ENCODE assay signal across 31 mouse cellular contexts in the genomic region with DNA sequence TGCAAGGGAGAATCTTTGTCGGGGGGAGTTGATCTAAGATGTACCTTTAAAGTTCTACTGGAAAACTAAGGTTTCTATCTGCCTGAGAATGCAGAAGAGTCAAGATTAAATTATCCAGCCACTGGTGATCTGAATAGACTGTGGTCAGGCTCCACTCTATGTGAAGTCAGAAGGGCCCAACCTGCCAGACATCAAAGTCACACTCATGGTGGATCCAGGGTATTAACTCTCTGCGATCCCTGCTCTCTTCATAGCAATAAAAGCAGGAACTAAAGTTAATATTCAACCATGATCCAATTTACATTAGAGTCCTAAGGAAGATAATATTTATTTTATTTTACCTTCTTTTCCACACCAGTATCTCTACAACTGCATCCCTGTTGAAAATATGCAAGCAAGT.
"Had no signal": no experiment of that assay in that cellular context is flagged by ENCODE, and none has a peak within 500 bp of the region (broad histone marks: within the 10 kb centered on the region; RNA-seq: fewer than 3 reads in every experiment).

No protein-coding gene starts in this region.

- H3K36me3 ChIP-seq: limb, embryonic 10.5 days; limb, embryonic 12.5 days; limb, embryonic 13.5 days; limb, embryonic 15.5 days; liver, embryonic 12.5 days; liver, embryonic 13.5 days; liver, embryonic 15.5 days; lung, embryonic 15.5 days; midbrain, embryonic 10.5 days; midbrain, embryonic 12.5 days; midbrain, embryonic 13.5 days; midbrain, embryonic 15.5 days; neural tube, embryonic 12.5 days had no signal

- H3K27me3 ChIP-seq: limb, embryonic 12.5 days; limb, embryonic 15.5 days; liver, embryonic 12.5 days; liver, embryonic 13.5 days; liver, embryonic 15.5 days; lung, embryonic 15.5 days; megakaryocyte, embryonic 14.5 days; midbrain, embryonic 15.5 days; neural tube, embryonic 12.5 days had no signal

- H3K4me3 ChIP-seq: limb, embryonic 10.5 days; limb, embryonic 12.5 days; limb, embryonic 13.5 days; limb, embryonic 15.5 days; liver, embryonic 12.5 days; liver, embryonic 13.5 days; liver, embryonic 15.5 days; lung, embryonic 15.5 days; megakaryocyte, embryonic 14.5 days; midbrain, embryonic 10.5 days; midbrain, embryonic 12.5 days; midbrain, embryonic 13.5 days; midbrain, embryonic 15.5 days; myocyte; neural tube, embryonic 12.5 days had no signal

- H3K9me3 ChIP-seq: limb, embryonic 10.5 days; limb, embryonic 15.5 days; liver, embryonic 12.5 days; liver, embryonic 13.5 days; liver, embryonic 15.5 days; lung, embryonic 15.5 days; megakaryocyte, embryonic 14.5 days; midbrain, embryonic 10.5 days; midbrain, embryonic 12.5 days; midbrain, embryonic 13.5 days; midbrain, embryonic 15.5 days; neural tube, embryonic 12.5 days had no signal

- H3K4me1 ChIP-seq: liver, embryonic 12.5 days; liver, embryonic 13.5 days; liver, embryonic 15.5 days; lung, embryonic 15.5 days; midbrain, embryonic 10.5 days; midbrain, embryonic 12.5 days; midbrain, embryonic 15.5 days; neural tube, embryonic 12.5 days had no signal

- H3K4me2 ChIP-seq: limb, embryonic 12.5 days; limb, embryonic 13.5 days; limb, embryonic 15.5 days; liver, embryonic 11.5 days; liver, embryonic 12.5 days; liver, embryonic 13.5 days; liver, embryonic 15.5 days; lung, embryonic 14.5 days; lung, embryonic 15.5 days; midbrain, embryonic 11.5 days; midbrain, embryonic 12.5 days; midbrain, embryonic 13.5 days; midbrain, embryonic 15.5 days; neural tube, embryonic 12.5 days had no signal

- H3K9ac ChIP-seq: limb, embryonic 12.5 days; limb, embryonic 13.5 days; limb, embryonic 15.5 days; liver, embryonic 12.5 days; liver, embryonic 13.5 days; liver, embryonic 14.5 days; liver, embryonic 15.5 days; liver, postnatal 0 days; lung, embryonic 14.5 days; lung, embryonic 15.5 days; midbrain, embryonic 12.5 days; midbrain, embryonic 13.5 days; midbrain, embryonic 15.5 days; neural tube, embryonic 12.5 days had no signal

- H3K27ac ChIP-seq: limb, embryonic 10.5 days; limb, embryonic 12.5 days; limb, embryonic 13.5 days; limb, embryonic 15.5 days; liver, embryonic 12.5 days; liver, embryonic 13.5 days; liver, embryonic 14.5 days; liver, embryonic 15.5 days; lung, embryonic 15.5 days; macrophage; midbrain, embryonic 10.5 days; midbrain, embryonic 12.5 days; midbrain, embryonic 13.5 days; midbrain, embryonic 15.5 days; neural tube, embryonic 12.5 days had no signal

- ATAC-seq: liver, embryonic 12.5 days; liver, postnatal 0 days; lung, postnatal 0 days; midbrain, embryonic 13.5 days had no signal

- DNase-seq: left cerebral cortex, postnatal 4 days; liver; liver, embryonic 13.5 days; liver, postnatal 0 days; lung, adult 18-20 months; lung, adult 2 months; lung, embryonic 14.5 days; lung, postnatal 10 days; lung, postnatal 14 days; lung, postnatal 36 days; lung, postnatal 4 days; midbrain, embryonic 14.5 days had no signal
